Mouse (Mus musculus) olfactory bulb, adult 2 months (tissue): ENCODE results near the gene Prdm2.

Experiments used
- CTCF ChIP-seq: fragments of 200-500 bp; IDR thresholded peaks from 2 replicates; pipeline ENCODE4 v1.5.1; 2012; ENCODE audit warnings: low read depth, mild to moderate bottlenecking, low read length, moderate library complexity; ENCODE audit not compliant: insufficient read depth
- POLR2A ChIP-seq: fragments of 200-500 bp; IDR thresholded peaks from 2 replicates; pipeline ENCODE4 v1.6.1; 2012; ENCODE audit warnings: mild to moderate bottlenecking, low read depth, low read length, moderate library complexity; ENCODE audit not compliant: insufficient read depth

DNA sequence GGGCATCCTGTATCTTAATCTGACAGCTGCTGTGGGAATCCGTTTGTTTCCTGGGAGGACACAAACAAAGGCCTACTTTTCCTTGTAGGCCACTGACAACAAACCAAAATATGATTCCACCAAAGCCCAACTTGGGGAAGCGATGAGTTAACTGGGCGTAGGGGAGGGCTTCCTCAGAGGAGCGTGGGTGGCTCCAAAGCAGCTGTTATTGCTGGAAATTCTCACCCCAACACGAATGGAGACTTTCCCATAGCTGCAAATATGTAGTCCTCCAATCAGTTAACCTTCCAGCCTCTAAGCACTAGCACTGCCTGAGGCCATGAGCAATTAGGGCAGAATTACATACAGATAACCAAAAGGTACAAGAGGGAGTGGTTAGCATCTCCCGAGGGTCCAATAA, 112.6 kb downstream of the Prdm2 start:
- TF ChIP-seq POLR2A (no peak), CTCF (no peak)
